Mouse (Mus musculus): ENCODE results near the gene D10Wsu102e. TPM values are rescaled to one million over a fixed set of nuclear protein-coding genes. Genes with fewer than 3 reads are reported as not detected.
A peak's percentile ranks its signal among the peaks of the same experiment; 100 is the strongest.
"Not testable (repeated sequence)": the region's sequence is repeated elsewhere in the genome, so short reads cannot be mapped to it uniquely, and the experiment has no call there.

Gene D10Wsu102e
- total RNA-seq, 2 experiments from 2014 or later: 3.3 to 3.7 TPM

GRCm38 (mm10) chr10:83378083-83378833 is 18.2 kb downstream of the D10Wsu102e start:
- intact Hi-C loops (cut with DNase I): no loop called here
- DNase-seq (ENCODE audit: low spot score in 2 of 2): peak in 1 of 2 experiments; percentile 6

- intact Hi-C loops (cut with DNase I): no loop called here
Measured at GRCm38 (mm10) chr10:83380501-83380900, 20.5 kb downstream of the D10Wsu102e start.

GRCm38 (mm10) chr10:83382528-83382927 is 22.5 kb downstream of the D10Wsu102e start:
- intact Hi-C loops (cut with DNase I): no loop called here
- no peak for DNase-seq (ENCODE audit: low spot score in 2 of 2)

More at GRCm38 (mm10) chr10:83380501-83380900, 20.5 kb downstream of the D10Wsu102e start:
- no peak for DNase-seq (ENCODE audit: low spot score in 2 of 2)

GRCm38 (mm10) chr10:83382988-83383387 is 23.0 kb downstream of the D10Wsu102e start:
- intact Hi-C loops (cut with DNase I): no loop called here
- no peak for DNase-seq (ENCODE audit: low spot score in 2 of 2)

- no peak for DNase-seq (ENCODE audit: low spot score in 2 of 2)
- intact Hi-C loops (cut with DNase I): no loop called here
Measured at GRCm38 (mm10) chr10:83383863-83384262, 23.8 kb downstream of the D10Wsu102e start.

GRCm38 (mm10) chr10:83384456-83385215 is 24.6 kb downstream of the D10Wsu102e start:
- intact Hi-C loops (cut with DNase I): no loop called here

GRCm38 (mm10) chr10:83385330-83385910 is 25.4 kb downstream of the D10Wsu102e start:
- intact Hi-C loops (cut with DNase I): no loop called here
- DNase-seq (ENCODE audit: low spot score in 2 of 2): no peak

More at GRCm38 (mm10) chr10:83384456-83385215, 24.6 kb downstream of the D10Wsu102e start:
- DNase-seq (ENCODE audit: low spot score in 2 of 2): no peak

- intact Hi-C loops (cut with DNase I): no loop called here
- DNase-seq (ENCODE audit: low spot score in 2 of 2): no peak
Measured at GRCm38 (mm10) chr10:83397336-83397735, 37.3 kb downstream of the D10Wsu102e start.

GRCm38 (mm10) chr10:83400896-83401295 is 40.9 kb downstream of the D10Wsu102e start:
- DNase-seq (ENCODE audit: low spot score in 2 of 2); intact Hi-C loops (cut with DNase I): not testable (repeated sequence)

- intact Hi-C loops (cut with DNase I): no loop called here
- DNase-seq (ENCODE audit: low spot score in 2 of 2): no peak
Measured at GRCm38 (mm10) chr10:83405031-83405430, 45.0 kb downstream of the D10Wsu102e start.

- DNase-seq (ENCODE audit: low spot score in 2 of 2): no peak
- intact Hi-C loops (cut with DNase I): no loop called here
Measured at GRCm38 (mm10) chr10:83405711-83406110, 45.7 kb downstream of the D10Wsu102e start.

- intact Hi-C loops (cut with DNase I): no loop called here
- DNase-seq (ENCODE audit: low spot score in 2 of 2): no peak
Measured at GRCm38 (mm10) chr10:83407141-83407540, 47.1 kb downstream of the D10Wsu102e start.

GRCm38 (mm10) chr10:83418466-83418865 is 58.4 kb downstream of the D10Wsu102e start:
- intact Hi-C loops (cut with DNase I); DNase-seq (ENCODE audit: low spot score in 2 of 2): not testable (repeated sequence)

GRCm38 (mm10) chr10:83448582-83448981 is 88.6 kb downstream of the D10Wsu102e start:
- intact Hi-C loops (cut with DNase I): no loop called here
- no peak for DNase-seq (ENCODE audit: low spot score in 2 of 2)

GRCm38 (mm10) chr10:83457531-83457930 is 97.5 kb downstream of the D10Wsu102e start:
- intact Hi-C loops (cut with DNase I): no loop called here

GRCm38 (mm10) chr10:83475226-83475625 is 115.2 kb downstream of the D10Wsu102e start:
- intact Hi-C loops (cut with DNase I): no loop called here
- no peak for DNase-seq (ENCODE audit: low spot score in 2 of 2)

More at GRCm38 (mm10) chr10:83457531-83457930, 97.5 kb downstream of the D10Wsu102e start:
- no peak for DNase-seq (ENCODE audit: low spot score in 2 of 2)

- DNase-seq (ENCODE audit: low spot score in 2 of 2): peak; percentile 6 to 50
- intact Hi-C loops (cut with DNase I): no loop called here
Measured at GRCm38 (mm10) chr10:83477286-83477685, 117.3 kb downstream of the D10Wsu102e start.

- intact Hi-C loops (cut with DNase I): no loop called here
- DNase-seq (ENCODE audit: low spot score in 2 of 2): no peak
Measured at GRCm38 (mm10) chr10:83490506-83490905, 130.5 kb downstream of the D10Wsu102e start.

GRCm38 (mm10) chr10:83497321-83497720 is 137.3 kb downstream of the D10Wsu102e start:
- no peak for DNase-seq (ENCODE audit: low spot score in 2 of 2)
- intact Hi-C loops (cut with DNase I): no loop called here
